Mouse (Mus musculus) CD4-positive, CD25-positive, alpha-beta regulatory T cell, adult 2 months (primary cell): ENCODE results near the gene Mypop.
A peak's percentile ranks its signal among the peaks of the same experiment; 100 is the strongest.

Experiments
- DNase-seq: peaks from one replicate; pipeline ENCODE4 v3.0.0-alpha.2; 2012; ENCODE audit warnings: low read depth, low spot score

The Mypop gene

DNA sequence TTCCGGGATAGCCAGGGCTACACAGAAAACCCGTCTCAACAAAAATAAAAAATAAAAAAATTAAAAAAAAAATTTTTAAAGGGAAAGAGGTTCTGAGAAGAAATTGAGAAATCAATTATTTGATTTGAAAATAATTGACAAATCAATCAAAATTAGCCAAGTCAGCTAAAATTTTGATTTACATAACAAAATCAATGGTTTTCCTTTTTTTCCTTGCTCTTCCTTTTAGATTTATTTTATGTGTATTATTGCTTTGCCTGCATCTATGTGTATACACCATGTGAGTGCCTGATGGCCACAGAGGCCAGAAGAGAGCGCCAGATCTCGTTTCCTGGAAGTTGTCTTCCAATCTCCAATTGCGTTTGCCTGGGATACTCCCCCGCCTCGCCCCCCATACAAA, 26.9 kb downstream of the Mypop start:
- DNase-seq: no peak

DNA sequence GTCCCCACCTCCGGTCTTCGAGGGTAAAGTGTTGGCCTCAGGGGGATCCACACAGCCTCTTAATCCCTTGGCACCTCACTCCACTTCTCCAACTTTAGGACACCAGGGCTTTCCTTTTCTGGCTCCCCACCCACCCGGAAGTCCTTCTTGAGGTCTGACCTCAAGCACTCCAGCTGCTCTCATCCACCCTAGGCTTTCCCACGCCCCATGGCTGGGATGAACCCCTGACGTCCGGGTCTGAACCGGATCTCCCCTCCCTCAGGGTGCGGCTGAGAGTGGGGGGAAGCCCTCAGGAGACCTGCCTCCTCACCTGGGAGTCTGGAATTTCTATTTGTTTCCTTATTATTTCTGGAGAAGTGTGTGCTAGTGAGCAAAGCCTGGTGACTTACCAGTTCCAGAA, 30.0 kb downstream of the Mypop start:
- no peak for DNase-seq

DNA sequence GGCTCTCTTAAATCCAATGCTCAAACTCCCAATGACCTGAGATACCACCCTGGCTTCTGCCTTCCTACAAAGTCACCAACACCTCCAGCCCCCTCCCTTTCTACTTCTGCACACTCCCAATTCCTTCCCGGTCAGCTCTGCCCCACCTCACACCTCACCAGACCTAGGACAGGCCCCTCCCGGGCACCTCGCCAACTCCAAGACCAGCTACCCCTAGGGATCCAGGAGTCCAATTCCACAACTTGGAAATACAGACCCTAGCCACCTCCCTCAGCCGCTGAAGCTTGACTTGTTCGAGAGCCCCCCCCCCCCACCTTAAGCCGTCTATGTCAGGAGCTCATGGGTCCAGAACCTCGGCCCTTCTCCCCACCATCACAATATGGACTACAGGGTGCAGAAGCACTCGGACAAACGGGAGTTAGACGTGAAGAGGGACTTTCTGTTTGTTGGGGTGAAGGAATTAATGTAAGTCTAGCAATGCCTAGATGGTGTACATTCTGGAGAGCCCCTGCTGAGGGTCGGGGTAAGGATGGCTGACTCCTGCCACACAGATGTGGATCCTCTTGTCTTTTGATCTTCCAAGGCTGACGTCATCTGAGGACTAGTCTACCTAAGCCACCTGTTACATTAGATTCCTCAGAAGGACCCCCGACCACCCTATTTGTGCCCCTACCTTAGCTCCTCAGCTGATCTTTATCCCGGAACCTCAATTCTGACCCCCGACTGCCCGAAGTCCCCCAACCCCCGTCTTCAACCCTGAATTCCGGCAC, 31.3 kb downstream of the Mypop start:
- no peak for DNase-seq

DNA sequence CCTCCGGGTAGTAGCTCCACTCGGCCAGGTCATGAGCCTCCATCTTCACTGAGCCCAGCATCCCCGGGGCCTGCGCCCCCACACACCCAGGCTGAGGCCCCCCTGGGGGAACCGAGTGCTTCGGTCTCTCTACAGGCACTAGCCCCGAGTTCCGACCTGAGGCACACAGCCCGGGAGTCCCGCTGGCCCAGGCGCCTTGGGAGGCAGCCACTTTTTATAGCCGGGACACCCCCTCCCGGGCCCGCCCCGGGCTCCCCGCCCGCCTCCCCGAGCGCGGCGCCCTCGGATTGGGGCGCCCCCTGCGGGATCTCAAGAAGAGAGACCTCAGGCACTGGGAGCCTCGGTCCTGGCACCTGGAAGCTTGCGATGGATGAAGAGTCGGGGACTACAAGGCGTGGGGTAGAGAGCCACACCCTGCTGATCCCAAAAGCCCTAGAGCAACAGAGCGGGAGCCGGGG, 32.3 kb downstream of the Mypop start, which contains the start of gene Foxa3:
Gene Foxa3, minus strand, starts transcription at position 182 of the 458 bp plus-strand sequence.
- DNase-seq: peak; percentile 78

DNA sequence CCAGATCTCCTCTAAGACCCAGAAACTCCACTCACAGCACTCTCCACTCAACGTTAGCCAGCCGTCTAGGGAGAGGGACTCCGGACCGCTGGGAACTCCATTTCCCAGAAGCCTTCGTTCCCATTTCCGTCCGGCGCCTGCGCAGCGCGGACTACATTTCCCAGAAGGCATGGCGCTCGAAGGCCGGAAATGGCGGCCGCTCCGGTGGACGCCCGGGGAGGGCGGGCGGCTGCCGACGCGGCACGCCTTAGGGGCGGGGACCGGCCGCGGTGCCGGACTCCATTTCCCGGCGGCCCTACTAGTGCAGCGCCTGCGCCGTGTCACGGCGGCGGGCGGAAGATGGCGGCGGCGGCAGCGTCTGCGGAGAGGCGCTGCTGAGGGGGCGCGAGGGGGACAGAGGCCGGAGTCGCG, 33.1 kb downstream of the Mypop start, which contains the start of gene Sympk:
Gene Sympk, plus strand, starts transcription at position 282 of the 411 bp plus-strand sequence.
- DNase-seq: peak; percentile 98

DNA sequence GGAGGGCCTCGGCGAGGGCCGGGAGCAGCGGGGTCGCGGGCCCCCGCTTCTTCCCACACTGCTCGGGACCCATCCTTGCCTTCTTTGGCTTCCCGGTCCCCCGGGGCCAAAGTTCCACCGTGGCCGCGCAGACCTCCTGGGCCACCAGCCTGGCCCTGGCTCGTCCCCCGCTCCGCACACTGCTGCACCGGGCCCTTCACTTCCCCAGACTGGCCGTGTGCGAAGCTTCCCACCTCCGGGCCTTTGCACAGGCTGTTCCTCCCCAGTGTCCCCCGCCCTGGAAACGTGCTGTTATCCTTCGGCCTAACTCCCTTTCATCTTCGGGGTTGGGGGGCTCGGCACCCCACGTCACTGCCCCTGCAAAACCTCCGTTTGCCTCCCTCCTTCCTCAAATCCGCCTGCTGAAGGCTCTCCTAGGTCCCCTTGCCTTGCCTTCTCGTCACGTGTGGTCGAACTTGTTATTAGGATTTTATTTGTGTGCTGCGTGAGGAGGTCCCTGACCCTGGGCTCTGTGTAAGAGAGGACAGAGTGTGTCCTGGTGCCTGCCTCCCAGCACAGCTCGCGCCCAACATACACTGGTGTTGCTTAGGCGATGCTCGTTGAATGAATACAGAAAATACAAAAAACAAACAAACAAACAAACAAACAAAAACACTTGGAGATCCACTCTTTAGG, 33.7 kb downstream of the Mypop start:
- peak; percentile 47 for DNase-seq

DNA sequence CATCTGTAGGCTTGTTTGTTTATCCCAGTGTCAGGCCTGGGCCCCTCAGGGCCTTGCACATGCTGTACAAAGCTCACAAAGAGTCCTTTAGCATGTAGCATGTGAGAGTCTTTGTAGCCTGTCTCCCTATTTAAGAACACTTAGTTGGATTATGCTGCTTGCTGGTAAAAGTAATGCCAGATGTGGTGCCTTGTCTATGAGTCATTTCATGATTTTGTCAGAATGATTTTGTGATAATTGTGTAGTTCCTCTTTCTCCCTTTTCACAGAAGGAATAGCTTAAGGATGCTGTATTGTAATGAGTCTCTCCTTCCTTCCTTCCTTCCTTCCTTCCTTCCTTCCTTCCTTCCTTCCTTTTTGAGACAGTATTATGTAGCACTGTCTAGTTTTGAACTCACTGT, 37.0 kb downstream of the Mypop start:
- DNase-seq: no peak

DNA sequence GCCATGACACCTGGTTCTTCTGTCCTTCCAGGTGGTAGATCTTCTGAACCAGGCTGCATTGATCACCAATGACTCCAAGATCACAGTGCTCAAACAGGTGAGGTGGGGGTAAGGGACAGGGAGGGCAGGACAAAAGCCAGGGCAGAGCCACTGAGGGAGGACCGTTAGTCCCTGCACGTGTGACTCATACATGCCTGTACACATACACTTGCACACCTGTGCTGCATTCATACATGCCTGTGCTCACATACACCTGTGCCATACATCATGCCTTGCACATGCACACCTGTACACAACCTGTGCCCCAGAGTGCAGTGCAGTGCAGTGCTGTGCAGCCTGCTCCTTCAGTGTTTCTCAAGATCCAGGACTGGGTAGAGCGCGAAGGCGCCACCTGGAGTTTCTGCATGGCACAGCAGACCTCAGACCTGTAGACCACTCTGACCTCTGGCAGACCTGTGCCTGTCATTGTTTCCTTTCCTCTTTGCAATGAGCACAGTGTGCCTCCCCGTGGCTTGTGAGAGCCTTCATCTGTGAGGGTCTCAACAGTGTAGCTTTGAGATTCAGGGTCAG, 38.1 kb downstream of the Mypop start:
- DNase-seq: peak; percentile 74

DNA sequence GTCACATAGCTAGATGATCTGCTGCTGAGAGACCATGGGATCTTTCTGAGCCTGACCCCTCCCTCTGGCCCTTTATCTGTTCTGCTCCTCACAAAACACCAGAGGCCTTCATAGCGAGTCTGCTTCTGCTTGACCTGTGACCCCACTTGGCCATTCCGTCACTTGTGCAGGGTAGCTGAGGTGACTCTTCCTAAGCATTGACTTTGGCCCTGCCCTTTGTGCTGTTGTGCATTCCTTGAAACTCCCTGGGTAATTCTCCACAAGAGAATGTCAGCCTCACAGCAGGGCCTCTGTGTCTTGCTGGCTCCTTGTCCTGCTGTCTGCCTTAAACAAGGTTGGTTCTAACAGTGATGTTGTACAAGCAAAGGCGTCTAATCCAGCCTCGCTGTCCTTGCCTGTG, 40.6 kb downstream of the Mypop start:
- DNase-seq: no peak

DNA sequence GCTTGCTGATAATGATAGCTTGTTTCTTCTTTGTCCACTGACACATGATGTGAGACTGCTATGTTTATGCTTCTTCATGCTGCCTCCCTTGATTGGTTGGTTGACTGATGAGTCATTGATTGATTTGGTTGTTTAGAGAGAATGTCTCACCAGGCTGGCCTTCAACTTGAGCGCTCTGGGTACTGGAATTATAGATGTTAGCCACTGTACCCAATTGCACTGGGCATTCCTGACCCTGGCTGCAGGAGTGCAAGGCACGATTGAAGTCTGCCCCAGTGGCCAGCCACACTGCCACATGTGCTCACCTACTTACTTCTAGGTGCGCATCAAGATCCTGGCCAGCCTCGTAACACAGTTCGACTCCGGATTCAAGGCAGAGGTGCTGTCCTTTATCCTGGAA, 53.6 kb downstream of the Mypop start:
- DNase-seq: no peak

DNA sequence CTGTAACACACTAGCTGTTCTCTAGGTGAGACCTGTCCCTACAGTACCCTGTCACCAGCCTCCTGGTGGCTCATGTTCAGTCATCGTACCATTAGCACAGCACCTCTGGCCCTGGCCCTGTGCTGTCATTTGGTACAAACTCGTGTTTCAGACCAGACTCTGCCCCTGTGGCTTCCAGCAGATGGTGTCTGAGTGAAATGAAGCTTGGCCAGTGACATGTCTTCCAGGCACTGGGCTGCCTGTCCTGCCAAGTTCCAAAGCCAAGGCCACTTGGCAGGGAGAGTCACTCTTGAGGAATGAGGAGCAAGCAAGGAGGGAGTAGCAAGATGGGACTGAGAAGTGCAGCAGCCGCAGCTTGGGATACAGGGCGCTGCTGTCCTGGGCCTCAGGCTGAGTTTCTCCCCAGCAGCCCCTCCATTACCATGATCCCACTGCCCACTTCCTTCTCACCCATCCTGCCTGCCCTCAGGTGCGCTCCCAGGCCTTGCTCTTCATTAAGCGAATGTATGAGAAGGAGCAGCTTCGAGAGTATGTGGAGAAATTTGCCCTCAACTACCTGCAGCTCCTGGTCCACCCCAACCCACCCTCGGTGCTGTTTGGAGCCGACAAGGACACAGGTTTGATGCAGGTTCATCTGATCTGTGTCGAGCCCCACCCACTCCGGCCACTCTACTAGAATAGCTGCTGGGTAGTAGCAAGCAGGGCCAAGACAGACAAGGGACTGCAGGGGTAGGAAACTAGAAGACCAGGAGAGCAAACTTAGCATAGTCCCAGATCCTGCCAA, 55.4 kb downstream of the Mypop start:
- DNase-seq: no peak

DNA sequence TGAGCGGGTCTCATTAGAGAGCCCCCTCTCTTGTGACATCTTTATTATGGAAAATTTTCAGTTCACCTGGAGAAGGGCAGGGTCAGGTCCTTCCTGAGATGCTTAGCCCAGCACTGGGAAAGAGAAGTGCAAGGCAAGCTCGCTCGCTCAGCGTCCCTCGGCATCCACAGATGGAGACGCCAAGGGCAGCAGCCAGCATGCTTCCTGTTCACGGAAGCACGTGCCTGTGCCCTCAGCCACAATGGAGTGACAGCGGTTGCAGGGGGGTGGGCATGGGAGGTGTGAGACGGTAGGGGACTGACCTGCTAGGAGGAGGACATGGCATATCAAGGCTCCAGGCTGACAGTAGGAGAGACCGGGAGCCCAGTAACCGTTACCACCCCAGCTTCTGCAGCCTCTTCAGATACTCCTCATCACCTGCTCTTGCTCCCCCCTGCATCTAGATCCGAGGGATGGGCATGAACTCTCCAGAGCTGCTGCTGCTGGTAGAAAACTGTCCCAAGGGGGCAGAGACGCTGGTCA, 57.0 kb downstream of the Mypop start:
- no peak for DNase-seq

DNA sequence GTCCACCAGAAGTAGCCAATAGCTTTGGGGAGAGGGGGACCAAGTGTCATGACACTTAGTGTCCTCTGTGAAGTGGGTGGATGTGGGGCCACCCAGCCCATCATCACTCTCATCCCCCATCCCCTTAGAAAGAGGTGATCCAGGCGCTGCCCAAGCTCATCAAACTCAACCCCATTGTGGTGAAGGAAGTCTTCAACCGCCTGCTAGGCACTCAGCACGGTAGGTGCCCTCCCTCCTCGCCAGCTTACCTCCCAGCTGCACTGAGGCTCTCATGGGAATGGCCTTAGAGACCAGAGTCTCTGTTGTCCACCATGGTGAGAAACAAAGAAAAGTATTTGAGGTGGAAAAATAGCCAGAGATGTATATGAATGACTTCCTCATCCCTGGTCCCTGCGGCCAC, 58.2 kb downstream of the Mypop start:
- no peak for DNase-seq

DNA sequence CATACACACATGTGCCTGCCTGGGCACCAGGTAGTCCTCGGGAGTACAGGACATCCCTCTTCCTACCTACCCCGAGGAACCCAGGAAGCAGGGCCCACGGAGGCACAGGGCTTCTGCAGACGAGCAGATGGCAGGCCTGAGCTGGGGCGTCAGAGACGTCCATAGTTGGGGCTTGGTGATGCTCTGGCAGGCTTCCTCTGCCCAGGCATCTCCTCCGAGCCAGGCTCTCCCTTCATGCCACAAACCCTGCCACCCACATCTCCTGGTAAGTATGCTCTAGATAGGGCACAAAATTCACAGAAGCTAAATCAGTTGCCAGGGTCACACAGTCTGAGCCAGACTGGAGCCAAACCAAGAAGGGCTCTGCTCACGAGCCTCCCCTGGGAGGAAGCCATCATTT, 59.1 kb downstream of the Mypop start:
- DNase-seq: no peak

DNA sequence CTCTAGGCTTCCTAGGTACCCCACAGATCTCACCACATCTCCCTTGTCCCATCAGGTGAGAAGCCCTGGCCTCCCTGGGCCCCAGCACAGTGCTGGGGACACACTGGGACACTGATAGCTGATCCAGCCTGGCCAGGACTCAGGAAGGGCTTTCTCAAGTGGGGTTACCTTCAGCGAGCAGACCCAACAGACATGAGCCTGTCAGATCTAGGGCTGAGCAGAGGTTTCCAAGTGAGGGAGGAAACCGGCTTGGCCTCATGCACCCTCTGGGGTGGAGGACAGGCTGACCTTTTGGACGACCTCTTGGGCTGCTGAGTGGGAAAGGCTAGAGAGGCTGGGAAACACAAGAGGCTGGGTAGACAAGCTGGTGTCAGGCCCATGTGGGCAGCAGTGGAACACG, 60.1 kb downstream of the Mypop start:
- DNase-seq: no peak
